Mouse (Mus musculus): ENCODE measurements around the gene Inpp5d. TPM values are rescaled to one million over a fixed set of nuclear protein-coding genes. Genes with fewer than 3 reads are reported as not detected.

Gene Inpp5d
- polyA plus RNA-seq, 1 experiment: 1.7 TPM

- peaks cover 34% of the 10 kb centered on the region for H3K36me3 ChIP-seq (ENCODE audit: control insufficient read depth)
- no peak overlapping the region for H3K4me3 ChIP-seq (replicated peaks)
- no peaks in the 10 kb centered on the region for H3K9me3 ChIP-seq (ENCODE audit: control insufficient read depth, low read length)
- no peaks in the 10 kb centered on the region for H3K27me3 ChIP-seq (ENCODE audit: control insufficient read depth)
- TF ChIP-seq GATA1 (IDR thresholded peaks at IDR 0.05; ENCODE audit: low read length) (no peak), TAL1 (IDR thresholded peaks at IDR 0.05; ENCODE audit: low read length) (no peak)
- H3K4me1 ChIP-seq (ENCODE audit: control insufficient read depth): peaks cover 45% of the 10 kb centered on the region
These were observed 79.9 kb downstream of the Inpp5d start for GRCm38 (mm10) chr1:87699890-87700448.

- Histone ChIP-seq H3K9me3 (ENCODE audit: control insufficient read depth, low read length) (no peaks in the 10 kb centered on the region), H3K4me1 (ENCODE audit: control insufficient read depth) (peaks cover 67% of the 10 kb centered on the region), H3K36me3 (ENCODE audit: control insufficient read depth) (peaks cover 43% of the 10 kb centered on the region), H3K27me3 (ENCODE audit: control insufficient read depth) (no peaks in the 10 kb centered on the region), H3K4me3 (replicated peaks) (no peak overlapping the region)
- TF ChIP-seq TAL1 (IDR thresholded peaks at IDR 0.05; ENCODE audit: low read length): no peak
- TF ChIP-seq GATA1 (IDR thresholded peaks at IDR 0.05; ENCODE audit: low read length): no peak
These were observed 84.1 kb downstream of the Inpp5d start for GRCm38 (mm10) chr1:87704230-87704629.

- no peaks in the 10 kb centered on the region for H3K27me3 ChIP-seq (ENCODE audit: control insufficient read depth)
- peak overlapping the region; percentile 17 for H3K4me3 ChIP-seq (replicated peaks)
- TF ChIP-seq TAL1 (IDR thresholded peaks at IDR 0.05; ENCODE audit: low read length) (peak; percentile 86), GATA1 (IDR thresholded peaks at IDR 0.05; ENCODE audit: low read length) (peak; percentile 80)
- no peaks in the 10 kb centered on the region for H3K9me3 ChIP-seq (ENCODE audit: control insufficient read depth, low read length)
- H3K36me3 ChIP-seq (ENCODE audit: control insufficient read depth): peaks cover 52% of the 10 kb centered on the region
- peaks cover 73% of the 10 kb centered on the region for H3K4me1 ChIP-seq (ENCODE audit: control insufficient read depth)
These were observed 86.2 kb downstream of the Inpp5d start for GRCm38 (mm10) chr1:87706361-87706760.

- H3K9me3 ChIP-seq (ENCODE audit: control insufficient read depth, low read length): no peaks in the 10 kb centered on the region
- H3K36me3 ChIP-seq (ENCODE audit: control insufficient read depth): peaks cover 58% of the 10 kb centered on the region
- peaks cover 95% of the 10 kb centered on the region for H3K4me1 ChIP-seq (ENCODE audit: control insufficient read depth)
- no peak for TF ChIP-seq TAL1 (IDR thresholded peaks at IDR 0.05; ENCODE audit: low read length)
- no peak for TF ChIP-seq GATA1 (IDR thresholded peaks at IDR 0.05; ENCODE audit: low read length)
- H3K27me3 ChIP-seq (ENCODE audit: control insufficient read depth): no peaks in the 10 kb centered on the region
- no peak overlapping the region for H3K4me3 ChIP-seq (replicated peaks)
These were observed 88.9 kb downstream of the Inpp5d start for GRCm38 (mm10) chr1:87709020-87709419.

- Histone ChIP-seq H3K36me3 (ENCODE audit: control insufficient read depth) (peaks cover 64% of the 10 kb centered on the region), H3K4me1 (ENCODE audit: control insufficient read depth) (peaks cover 95% of the 10 kb centered on the region), H3K27me3 (ENCODE audit: control insufficient read depth) (no peaks in the 10 kb centered on the region), H3K9me3 (ENCODE audit: control insufficient read depth, low read length) (no peaks in the 10 kb centered on the region), H3K4me3 (replicated peaks) (no peak overlapping the region)
- no peak for TF ChIP-seq GATA1 (IDR thresholded peaks at IDR 0.05; ENCODE audit: low read length)
- TF ChIP-seq TAL1 (IDR thresholded peaks at IDR 0.05; ENCODE audit: low read length): no peak
These were observed 89.7 kb downstream of the Inpp5d start for GRCm38 (mm10) chr1:87709661-87710270.

GRCm38 (mm10) chr1:87711938-87712613 lies 92.0 kb downstream of the Inpp5d start:
- no peaks in the 10 kb centered on the region for H3K27me3 ChIP-seq (ENCODE audit: control insufficient read depth)
- H3K4me3 ChIP-seq (replicated peaks): peak overlapping the region; percentile 45
- H3K9me3 ChIP-seq (ENCODE audit: control insufficient read depth, low read length): no peaks in the 10 kb centered on the region
- TF ChIP-seq TAL1 (IDR thresholded peaks at IDR 0.05; ENCODE audit: low read length): peak; percentile 95
- TF ChIP-seq GATA1 (IDR thresholded peaks at IDR 0.05; ENCODE audit: low read length): peak; percentile 90
- peaks cover 64% of the 10 kb centered on the region for H3K36me3 ChIP-seq (ENCODE audit: control insufficient read depth)
- H3K4me1 ChIP-seq (ENCODE audit: control insufficient read depth): peaks cover 86% of the 10 kb centered on the region

- Histone ChIP-seq H3K4me1 (ENCODE audit: control insufficient read depth) (peaks cover 80% of the 10 kb centered on the region), H3K9me3 (ENCODE audit: control insufficient read depth, low read length) (no peaks in the 10 kb centered on the region), H3K27me3 (ENCODE audit: control insufficient read depth) (no peaks in the 10 kb centered on the region), H3K36me3 (ENCODE audit: control insufficient read depth) (peaks cover 60% of the 10 kb centered on the region), H3K4me3 (replicated peaks) (peak overlapping the region; percentile 45)
- TF ChIP-seq TAL1 (IDR thresholded peaks at IDR 0.05; ENCODE audit: low read length) (no peak), GATA1 (IDR thresholded peaks at IDR 0.05; ENCODE audit: low read length) (no peak)
These were observed 92.5 kb downstream of the Inpp5d start for GRCm38 (mm10) chr1:87712614-87712971.

GRCm38 (mm10) chr1:87721382-87721781 lies 101.3 kb downstream of the Inpp5d start:
- peaks cover 22% of the 10 kb centered on the region for H3K4me1 ChIP-seq (ENCODE audit: control insufficient read depth)
- no peak overlapping the region for H3K4me3 ChIP-seq (replicated peaks)
- H3K9me3 ChIP-seq (ENCODE audit: control insufficient read depth, low read length): peaks cover 3% of the 10 kb centered on the region; the same call in 1 of the 2 replicates
- no peaks in the 10 kb centered on the region; the same call in 1 of the 2 replicates for H3K27me3 ChIP-seq (ENCODE audit: control insufficient read depth)
- peaks cover 7% of the 10 kb centered on the region for H3K36me3 ChIP-seq (ENCODE audit: control insufficient read depth)
- TF ChIP-seq GATA1 (IDR thresholded peaks at IDR 0.05; ENCODE audit: low read length) (no peak), TAL1 (IDR thresholded peaks at IDR 0.05; ENCODE audit: low read length) (no peak)

GRCm38 (mm10) chr1:87722081-87722480 lies 102.0 kb downstream of the Inpp5d start:
- Histone ChIP-seq H3K4me3 (replicated peaks) (no peak overlapping the region), H3K36me3 (ENCODE audit: control insufficient read depth) (peaks cover 7% of the 10 kb centered on the region), H3K4me1 (ENCODE audit: control insufficient read depth) (peaks cover 21% of the 10 kb centered on the region), H3K27me3 (ENCODE audit: control insufficient read depth) (no peaks in the 10 kb centered on the region; the same call in 1 of the 2 replicates), H3K9me3 (ENCODE audit: control insufficient read depth, low read length) (peaks cover 3% of the 10 kb centered on the region; the same call in 1 of the 2 replicates)
- no peak for TF ChIP-seq TAL1 (IDR thresholded peaks at IDR 0.05; ENCODE audit: low read length)
- TF ChIP-seq GATA1 (IDR thresholded peaks at IDR 0.05; ENCODE audit: low read length): no peak

Data from erythroblast, embryonic 14.5 days (primary cell).